Mouse (Mus musculus): ENCODE measurements around the gene Gm20696. TPM values are rescaled to one million over a fixed set of nuclear protein-coding genes. Genes with fewer than 3 reads are reported as not detected.

The Gm20696 gene
- polyA plus RNA-seq, 1 experiment from 2014 or later, result 0.99 TPM

GRCm38 (mm10) chr6:99340902-99341301 is 325.7 kb downstream of the Gm20696 start:
- Histone ChIP-seq H3K27me3 (replicated peaks; ENCODE audit: control insufficient read depth, insufficient read depth, low read length) (no peaks in the 10 kb centered on the region), H3K4me2 (ENCODE audit: low read length) (no peak overlapping the region), H3K9me3 (replicated peaks; ENCODE audit: control insufficient read depth, low read length) (no peaks in the 10 kb centered on the region), H3K9ac (ENCODE audit: low read length) (no peak overlapping the region), H3K36me3 (ENCODE audit: control insufficient read depth, insufficient read depth, low read length) (no peaks in the 10 kb centered on the region), H3K4me3 (ENCODE audit: low read depth, low read length) (no peak overlapping the region), H3K4me1 (ENCODE audit: control insufficient read depth, insufficient read depth, low read length) (no peaks in the 10 kb centered on the region), H3K27ac (ENCODE audit: low read depth, low read length) (no peak overlapping the region)
- DNase-seq (ENCODE audit: low spot score) (no peak), ATAC-seq (no peak)
- 94% methylated on average over 4 of the region's 4 CpGs for WGBS

GRCm38 (mm10) chr6:99339986-99340721 is 326.4 kb downstream of the Gm20696 start:
- H3K27me3 ChIP-seq (replicated peaks; ENCODE audit: control insufficient read depth, insufficient read depth, low read length), result no peaks in the 10 kb centered on the region
- ATAC-seq, result no peak
- H3K4me2 ChIP-seq (ENCODE audit: low read length), result no peak overlapping the region
- H3K4me1 ChIP-seq (ENCODE audit: control insufficient read depth, insufficient read depth, low read length), result no peaks in the 10 kb centered on the region
- H3K9me3 ChIP-seq (replicated peaks; ENCODE audit: control insufficient read depth, low read length), result no peaks in the 10 kb centered on the region
- no peak overlapping the region for H3K27ac ChIP-seq (ENCODE audit: low read depth, low read length)
- no peak for DNase-seq (ENCODE audit: low spot score)
- no peak overlapping the region for H3K4me3 ChIP-seq (ENCODE audit: low read depth, low read length)
- H3K9ac ChIP-seq (ENCODE audit: low read length), result no peak overlapping the region
- 81% methylated on average over 10 of the region's 10 CpGs for WGBS
- no peaks in the 10 kb centered on the region for H3K36me3 ChIP-seq (ENCODE audit: control insufficient read depth, insufficient read depth, low read length)

GRCm38 (mm10) chr6:99339343-99339620 is 327.3 kb downstream of the Gm20696 start:
- Histone ChIP-seq H3K4me1 (ENCODE audit: control insufficient read depth, insufficient read depth, low read length) (no peaks in the 10 kb centered on the region), H3K4me3 (ENCODE audit: low read depth, low read length) (no peak overlapping the region), H3K36me3 (ENCODE audit: control insufficient read depth, insufficient read depth, low read length) (no peaks in the 10 kb centered on the region), H3K9ac (ENCODE audit: low read length) (no peak overlapping the region), H3K4me2 (ENCODE audit: low read length) (no peak overlapping the region), H3K27me3 (replicated peaks; ENCODE audit: control insufficient read depth, insufficient read depth, low read length) (no peaks in the 10 kb centered on the region), H3K9me3 (replicated peaks; ENCODE audit: control insufficient read depth, low read length) (no peaks in the 10 kb centered on the region), H3K27ac (ENCODE audit: low read depth, low read length) (no peak overlapping the region)
- ATAC-seq, result no peak
- WGBS, result 81% methylated on average over 5 of the region's 5 CpGs
- DNase-seq (ENCODE audit: low spot score), result no peak

GRCm38 (mm10) chr6:99338593-99339342 is 327.8 kb downstream of the Gm20696 start:
- 68% methylated on average over 9 of the region's 9 CpGs for WGBS
- H3K4me2 ChIP-seq (ENCODE audit: low read length), result no peak overlapping the region
- no peaks in the 10 kb centered on the region for H3K9me3 ChIP-seq (replicated peaks; ENCODE audit: control insufficient read depth, low read length)
- ATAC-seq (no peak), DNase-seq (ENCODE audit: low spot score) (no peak)
- H3K27ac ChIP-seq (ENCODE audit: low read depth, low read length), result no peak overlapping the region
- no peaks in the 10 kb centered on the region for H3K36me3 ChIP-seq (ENCODE audit: control insufficient read depth, insufficient read depth, low read length)
- no peaks in the 10 kb centered on the region for H3K4me1 ChIP-seq (ENCODE audit: control insufficient read depth, insufficient read depth, low read length)
- no peak overlapping the region for H3K9ac ChIP-seq (ENCODE audit: low read length)
- H3K4me3 ChIP-seq (ENCODE audit: low read depth, low read length), result no peak overlapping the region
- no peaks in the 10 kb centered on the region for H3K27me3 ChIP-seq (replicated peaks; ENCODE audit: control insufficient read depth, insufficient read depth, low read length)

- DNase-seq (ENCODE audit: low spot score), result no peak
- WGBS, result 54% methylated on average over 3 of the region's 3 CpGs
These were observed 328.4 kb downstream of the Gm20696 start for GRCm38 (mm10) chr6:99338174-99338573.

GRCm38 (mm10) chr6:99337575-99337974 is 329.0 kb downstream of the Gm20696 start:
- DNase-seq (ENCODE audit: low spot score) (no peak), ATAC-seq (no peak)
- no peaks in the 10 kb centered on the region for H3K4me1 ChIP-seq (ENCODE audit: control insufficient read depth, insufficient read depth, low read length)
- H3K36me3 ChIP-seq (ENCODE audit: control insufficient read depth, insufficient read depth, low read length), result no peaks in the 10 kb centered on the region
- H3K9me3 ChIP-seq (replicated peaks; ENCODE audit: control insufficient read depth, low read length), result no peaks in the 10 kb centered on the region
- no peaks in the 10 kb centered on the region for H3K27me3 ChIP-seq (replicated peaks; ENCODE audit: control insufficient read depth, insufficient read depth, low read length)
- H3K4me2 ChIP-seq (ENCODE audit: low read length), result no peak overlapping the region
- H3K4me3 ChIP-seq (ENCODE audit: low read depth, low read length), result no peak overlapping the region
- no peak overlapping the region for H3K9ac ChIP-seq (ENCODE audit: low read length)
- no peak overlapping the region for H3K27ac ChIP-seq (ENCODE audit: low read depth, low read length)
- WGBS, result 75% methylated on average over 6 of the region's 6 CpGs

More at GRCm38 (mm10) chr6:99338174-99338573, 328.4 kb downstream of the Gm20696 start:
- Histone ChIP-seq H3K4me2 (ENCODE audit: low read length) (no peak overlapping the region), H3K27ac (ENCODE audit: low read depth, low read length) (no peak overlapping the region), H3K9ac (ENCODE audit: low read length) (no peak overlapping the region), H3K4me1 (ENCODE audit: control insufficient read depth, insufficient read depth, low read length) (no peaks in the 10 kb centered on the region), H3K4me3 (ENCODE audit: low read depth, low read length) (no peak overlapping the region), H3K36me3 (ENCODE audit: control insufficient read depth, insufficient read depth, low read length) (no peaks in the 10 kb centered on the region), H3K27me3 (replicated peaks; ENCODE audit: control insufficient read depth, insufficient read depth, low read length) (no peaks in the 10 kb centered on the region), H3K9me3 (replicated peaks; ENCODE audit: control insufficient read depth, low read length) (no peaks in the 10 kb centered on the region)
- ATAC-seq, result no peak

- 76% methylated on average over 5 of the region's 5 CpGs for WGBS
- no peak overlapping the region for H3K4me3 ChIP-seq (ENCODE audit: low read depth, low read length)
- no peak overlapping the region for H3K27ac ChIP-seq (ENCODE audit: low read depth, low read length)
- DNase-seq (ENCODE audit: low spot score), result no peak
- no peaks in the 10 kb centered on the region for H3K4me1 ChIP-seq (ENCODE audit: control insufficient read depth, insufficient read depth, low read length)
- H3K36me3 ChIP-seq (ENCODE audit: control insufficient read depth, insufficient read depth, low read length), result no peaks in the 10 kb centered on the region
- H3K9me3 ChIP-seq (replicated peaks; ENCODE audit: control insufficient read depth, low read length), result no peaks in the 10 kb centered on the region
- no peak overlapping the region for H3K9ac ChIP-seq (ENCODE audit: low read length)
- no peak overlapping the region for H3K4me2 ChIP-seq (ENCODE audit: low read length)
- H3K27me3 ChIP-seq (replicated peaks; ENCODE audit: control insufficient read depth, insufficient read depth, low read length), result no peaks in the 10 kb centered on the region
- no peak for ATAC-seq
These were observed 330.4 kb downstream of the Gm20696 start for GRCm38 (mm10) chr6:99336191-99336590.

- Histone ChIP-seq H3K4me2 (ENCODE audit: low read length) (no peak overlapping the region), H3K9me3 (replicated peaks; ENCODE audit: control insufficient read depth, low read length) (no peaks in the 10 kb centered on the region), H3K4me3 (ENCODE audit: low read depth, low read length) (no peak overlapping the region), H3K27ac (ENCODE audit: low read depth, low read length) (no peak overlapping the region), H3K4me1 (ENCODE audit: control insufficient read depth, insufficient read depth, low read length) (no peaks in the 10 kb centered on the region), H3K27me3 (replicated peaks; ENCODE audit: control insufficient read depth, insufficient read depth, low read length) (no peaks in the 10 kb centered on the region), H3K9ac (ENCODE audit: low read length) (no peak overlapping the region), H3K36me3 (ENCODE audit: control insufficient read depth, insufficient read depth, low read length) (no peaks in the 10 kb centered on the region)
- no peak for ATAC-seq
- 68% methylated on average over 13 of the region's 13 CpGs for WGBS
- DNase-seq (ENCODE audit: low spot score), result no peak
These were observed 331.3 kb downstream of the Gm20696 start for GRCm38 (mm10) chr6:99335174-99335830.

- no peak for DNase-seq (ENCODE audit: low spot score)
- no peak for ATAC-seq
- Histone ChIP-seq H3K9me3 (replicated peaks; ENCODE audit: control insufficient read depth, low read length) (no peaks in the 10 kb centered on the region), H3K4me1 (ENCODE audit: control insufficient read depth, insufficient read depth, low read length) (no peaks in the 10 kb centered on the region), H3K36me3 (ENCODE audit: control insufficient read depth, insufficient read depth, low read length) (no peaks in the 10 kb centered on the region), H3K4me2 (ENCODE audit: low read length) (no peak overlapping the region), H3K27ac (ENCODE audit: low read depth, low read length) (no peak overlapping the region), H3K9ac (ENCODE audit: low read length) (no peak overlapping the region), H3K4me3 (ENCODE audit: low read depth, low read length) (no peak overlapping the region), H3K27me3 (replicated peaks; ENCODE audit: control insufficient read depth, insufficient read depth, low read length) (no peaks in the 10 kb centered on the region)
- WGBS, result 96% methylated on average over 3 of the region's 3 CpGs
These were observed 332.3 kb downstream of the Gm20696 start for GRCm38 (mm10) chr6:99334255-99334654.
